8 mouse cellular contexts compared by ENCODE assay signal in the genomic region with DNA sequence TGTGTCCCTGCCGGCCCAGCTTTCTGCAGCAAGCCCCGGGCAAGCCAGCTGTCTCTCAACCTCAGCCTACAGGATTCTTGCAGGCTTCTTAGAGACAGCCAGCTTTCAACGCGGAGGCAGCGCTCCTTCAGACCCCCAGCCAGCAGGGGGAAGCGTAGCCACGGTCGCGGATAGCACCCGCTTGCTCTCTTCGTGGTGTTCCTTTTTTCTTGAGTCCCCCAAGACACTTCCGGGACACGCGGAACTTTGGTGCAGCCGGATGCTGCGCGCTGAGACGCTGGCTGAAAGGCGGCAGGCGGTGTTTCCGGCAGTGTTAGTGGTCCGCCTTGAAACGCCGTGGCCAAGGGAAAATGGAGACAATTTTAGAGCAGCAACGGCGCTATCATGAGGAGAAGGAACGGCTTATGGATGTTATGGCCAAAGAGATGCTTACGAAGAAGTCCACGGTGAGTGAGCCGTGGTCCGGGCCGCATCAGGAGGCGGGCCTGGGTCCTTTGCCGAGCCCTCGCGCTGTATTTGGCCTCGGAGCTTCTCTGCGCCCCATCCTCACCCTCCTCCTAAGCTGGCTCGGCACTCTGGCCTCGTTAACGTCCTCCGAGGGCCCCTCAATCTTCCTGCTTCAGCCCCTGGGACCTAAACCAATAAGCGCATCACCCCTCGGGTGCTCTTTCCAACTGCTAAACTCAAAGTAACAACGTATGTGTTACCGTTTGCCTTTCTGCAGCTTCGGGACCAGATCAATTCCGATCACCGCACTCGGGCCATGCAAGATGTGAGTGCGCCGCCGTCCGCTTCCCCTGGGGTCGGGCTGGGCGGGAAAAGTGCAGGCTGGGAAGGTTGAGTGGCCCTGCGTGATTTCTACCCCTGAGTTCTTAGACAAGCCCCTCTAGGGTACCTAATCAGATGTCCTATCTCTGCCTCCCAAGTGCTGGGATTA. TPM values are rescaled to one million over a fixed set of nuclear protein-coding genes. Genes with fewer than 3 reads are reported as not detected.
DNase-seq lines count a peak whose midpoint lies in the region; ATAC-seq and TF ChIP-seq lines count a peak whose summit lies in the region.

A gene (plus strand): TSS at position 232 of the 937 bp plus-strand sequence.

- H3K9ac ChIP-seq in MEL (ENCODE audit: control insufficient read depth, low read depth, low read length, poor library complexity, severe bottlenecking) = peak within 1 kb of the TSS; percentile 86
- peak within 1 kb of the TSS; percentile 63 for H3K9ac ChIP-seq in forebrain, postnatal 0 days
- H3K9ac ChIP-seq in lung, embryonic 16.5 days (ENCODE audit: low read length) = peak within 1 kb of the TSS; percentile 89

- TF ChIP-seq EP300 in MEL (IDR thresholded peaks at IDR 0.05; ENCODE audit: low read depth in 1 of 2, low read length in 2 of 2) = no peak

- TF ChIP-seq POLR2A in MEL (IDR thresholded peaks at IDR 0.05; ENCODE audit: control insufficient read depth in 1 of 2, insufficient read depth in 1 of 2, low read depth in 1 of 2, low read length in 2 of 2, poor library complexity in 1 of 2) = peak; percentile 89 to 90
- TF ChIP-seq POLR2A in cerebellum, adult 2 months (IDR thresholded peaks at IDR 0.05; ENCODE audit: borderline replicate concordance, insufficient read depth, low read length) = peak; percentile 59; the same call in 1 of the 2 replicates

- peak within 1 kb of the TSS; percentile 64 to 94 for H3K4me3 ChIP-seq in MEL (ENCODE audit: control insufficient read depth in 1 of 2, insufficient read depth in 1 of 2, low read depth in 2 of 2, low read length in 2 of 2)
- peak within 1 kb of the TSS; percentile 95 for H3K4me3 ChIP-seq in cerebellum, adult 2 months (replicated peaks; ENCODE audit: insufficient read depth, low read depth, low read length)
- peak within 1 kb of the TSS; percentile 54 for H3K4me3 ChIP-seq in forebrain, postnatal 0 days (ENCODE audit: low read depth, low read length)
- peak within 1 kb of the TSS; percentile 80 for H3K4me3 ChIP-seq in lung, embryonic 16.5 days (ENCODE audit: low read length)

- peaks cover 0 to 10% of the 10 kb centered on the region in 2 experiments; a peak in 2 of 4 replicates for H3K4me1 ChIP-seq in MEL (ENCODE audit: control insufficient read depth in 1 of 2, insufficient read depth in 2 of 2, low read length in 2 of 2)
- peaks cover 4% of the 10 kb centered on the region for H3K4me1 ChIP-seq in cerebellum, adult 2 months (ENCODE audit: control insufficient read depth, insufficient read depth, low read length)
- peaks cover 9% of the 10 kb centered on the region; the same call in 1 of the 2 replicates for H3K4me1 ChIP-seq in forebrain, postnatal 0 days (ENCODE audit: insufficient read depth)
- peaks cover 9% of the 10 kb centered on the region for H3K4me1 ChIP-seq in lung, embryonic 16.5 days (replicated peaks; ENCODE audit: control insufficient read depth, insufficient read depth, low read length)

- peak; percentile 99 for ATAC-seq in forebrain, postnatal 0 days
- ATAC-seq in lung, embryonic 16.5 days (ENCODE audit: low read depth) = peak; percentile 94

- H3K27me3 ChIP-seq in MEL (ENCODE audit: control insufficient read depth in 1 of 2, insufficient read depth in 2 of 2, low read length in 2 of 2) = no peaks in the 10 kb centered on the region
- H3K27me3 ChIP-seq in cerebellum, adult 2 months (ENCODE audit: control insufficient read depth, insufficient read depth, low read length) = no peaks in the 10 kb centered on the region
- no peaks in the 10 kb centered on the region for H3K27me3 ChIP-seq in forebrain, postnatal 0 days (ENCODE audit: insufficient read depth, low read length)
- no peaks in the 10 kb centered on the region for H3K27me3 ChIP-seq in lung, embryonic 16.5 days (ENCODE audit: control insufficient read depth, insufficient read depth, low read depth, low read length)

- no peak; the same call in 1 of the 2 replicates for TF ChIP-seq RAD21 in MEL (IDR thresholded peaks at IDR 0.05; ENCODE audit: low read depth, low read length)

- peak within 1 kb of the TSS; percentile 63 for H3K27ac ChIP-seq in MEL (ENCODE audit: control insufficient read depth, low read depth, low read length)
- 0 out of 2 replicates have a peak within 1 kb of the TSS, but pooled peaks have one; percentile 30 for H3K27ac ChIP-seq in cerebellum, adult 2 months (ENCODE audit: insufficient read depth, low read length)
- H3K27ac ChIP-seq in forebrain, postnatal 0 days (ENCODE audit: low read depth, low read length) = peak within 1 kb of the TSS; percentile 75
- no peak within 1 kb of the TSS; the same call in 1 of the 2 replicates for H3K27ac ChIP-seq in lung, embryonic 16.5 days (ENCODE audit: low read length)

- peak; percentile 58 to 91 (median 87) for TF ChIP-seq CTCF in MEL (IDR thresholded peaks at IDR 0.05 in 2 of 3, conservative IDR thresholded peaks at IDR 0.05 in 1 of 3; ENCODE audit: control insufficient read depth in 1 of 3, insufficient read depth in 1 of 3, low read depth in 2 of 3, low read length in 3 of 3, poor library complexity in 1 of 3, severe bottlenecking in 1 of 3)
- peak; percentile 77 for TF ChIP-seq CTCF in cerebellum, adult 2 months (IDR thresholded peaks at IDR 0.05; ENCODE audit: borderline replicate concordance, insufficient read depth, low read depth, low read length)
- peak; percentile 91 for TF ChIP-seq CTCF in forebrain, postnatal 0 days (IDR thresholded peaks at IDR 0.05; ENCODE audit: low read depth)

- peaks cover 4 to 10% of the 10 kb centered on the region in 2 experiments for H3K36me3 ChIP-seq in MEL (ENCODE audit: control insufficient read depth in 1 of 2, insufficient read depth in 2 of 2, low read length in 2 of 2)
- peaks cover 33% of the 10 kb centered on the region for H3K36me3 ChIP-seq in forebrain, postnatal 0 days (ENCODE audit: insufficient read depth)
- peaks cover 15% of the 10 kb centered on the region for H3K36me3 ChIP-seq in lung, embryonic 16.5 days (ENCODE audit: control insufficient read depth, insufficient read depth, low read length)

- WGBS in cerebellum, adult 2 months = under 1% methylated on average over 57 of the region's 57 CpGs
- WGBS in forebrain, postnatal 0 days = 2% methylated on average over 57 of the region's 57 CpGs
- WGBS in lung, embryonic 16.5 days = under 1% methylated on average over 57 of the region's 57 CpGs

- no peaks in the 10 kb centered on the region for H3K9me3 ChIP-seq in MEL (replicated peaks; ENCODE audit: insufficient read depth, low read length)
- H3K9me3 ChIP-seq in forebrain, postnatal 0 days (ENCODE audit: low read length) = no peaks in the 10 kb centered on the region
- no peaks in the 10 kb centered on the region for H3K9me3 ChIP-seq in lung, embryonic 16.5 days (ENCODE audit: control insufficient read depth, low read length)

- DNase-seq in MEL (ENCODE audit: low read depth, low spot score) = peak; percentile 98
- peak; percentile 95 to 96 for DNase-seq in cerebellum, adult 2 months
- DNase-seq in forebrain, postnatal 0 days = peak; percentile 97
- DNase-seq in heart, postnatal 4 days = peak; percentile 96
- peak; percentile 90 for DNase-seq in layer of hippocampus, adult 9-10 months (ENCODE audit: low spot score)
- DNase-seq in ovary, postnatal 10 days (ENCODE audit: low spot score) = peak; percentile 86
- DNase-seq in thymus, postnatal 10 days (ENCODE audit: low spot score in 2 of 2) = peak; percentile 93 to 95

- H3K4me2 ChIP-seq in forebrain, postnatal 0 days (ENCODE audit: low read depth) = peak within 1 kb of the TSS; percentile 90
- H3K4me2 ChIP-seq in lung, embryonic 16.5 days (ENCODE audit: low read depth, low read length) = peak within 1 kb of the TSS; percentile 75

- H3K79me2 ChIP-seq in MEL (ENCODE audit: control insufficient read depth, insufficient read depth, low read length, poor library complexity) = peaks cover 16% of the 10 kb centered on the region

TF ChIP-seq in MEL, 35 proteins besides CTCF, POLR2A, EP300 and RAD21 (continues in another document):
- TF ChIP-seq RCOR1 (IDR thresholded peaks at IDR 0.05; ENCODE audit: low read depth, low read length) = no peak
- TF ChIP-seq MAZ (IDR thresholded peaks at IDR 0.05; ENCODE audit: low read depth, low read length) = peak; percentile 91
- peak; percentile 36; the same call in 1 of the 2 replicates for TF ChIP-seq NRF1 (IDR thresholded peaks at IDR 0.05; ENCODE audit: insufficient read depth, low read depth, low read length, poor library complexity, severe bottlenecking)
- peak; percentile 78; the same call in 1 of the 2 replicates for TF ChIP-seq POLR2AphosphoS2 (IDR thresholded peaks at IDR 0.05; ENCODE audit: low read length)
- no peak for TF ChIP-seq MYB (IDR thresholded peaks at IDR 0.05; ENCODE audit: low read depth, low read length)
- TF ChIP-seq MAFK (IDR thresholded peaks at IDR 0.05; ENCODE audit: borderline replicate concordance, low read depth, low read length) = no peak
- peak; percentile 77 for TF ChIP-seq NELFE (IDR thresholded peaks at IDR 0.05; ENCODE audit: low read depth, low read length)
- TF ChIP-seq USF1 (IDR thresholded peaks at IDR 0.05; ENCODE audit: low read depth, low read length) = peak; percentile 7; the same call in 1 of the 2 replicates
- TF ChIP-seq CHD2 (IDR thresholded peaks at IDR 0.05; ENCODE audit: low read length) = no peak
- peak; percentile 80 for TF ChIP-seq MYC (IDR thresholded peaks at IDR 0.05; ENCODE audit: low read depth, low read length)
- TF ChIP-seq USF2 (IDR thresholded peaks at IDR 0.05; ENCODE audit: borderline replicate concordance in 1 of 2, insufficient read depth in 1 of 2, low read depth in 1 of 2, low read length in 2 of 2) = no peak
- peak; percentile 80; the same call in 1 of the 2 replicates for TF ChIP-seq ELF1 (IDR thresholded peaks at IDR 0.05; ENCODE audit: low read depth, low read length)
- TF ChIP-seq MAX (IDR thresholded peaks at IDR 0.05; ENCODE audit: low read length) = 0 out of 2 replicates have a peak, but pooled peaks have one; percentile 67
- no peak for TF ChIP-seq JUND (IDR thresholded peaks at IDR 0.05; ENCODE audit: low read depth, low read length)
- no peak for TF ChIP-seq E2F4 (IDR thresholded peaks at IDR 0.05; ENCODE audit: borderline replicate concordance, low read depth, low read length)
- TF ChIP-seq UBTF (IDR thresholded peaks at IDR 0.05; ENCODE audit: borderline replicate concordance, insufficient read depth, low read depth, low read length) = no peak; the same call in 1 of the 2 replicates
- TF ChIP-seq GABPA (IDR thresholded peaks at IDR 0.05; ENCODE audit: low read depth, low read length) = peak; percentile 45; the same call in 1 of the 2 replicates

RNA-seq across cellular contexts. Expression of the gene that starts here (rescaled TPM):
- total RNA-seq in MEL (2012; rRNA removed) = 136 and 144 TPM in 2 replicates
- 100 to 1,000 TPM; 127 to 295 TPM for polyA plus RNA-seq in MEL (2012; ENCODE audit: insufficient read depth in 1 of 2, insufficient read length in 2 of 2, low read depth in 1 of 2, low replicate concordance in 2 of 2, missing spikeins in 1 of 2)
- 40.5 and 45.2 TPM in 2 replicates for polyA plus RNA-seq in cerebellum, adult 2 months (2012; rRNA removed)
- 46.3 and 54.4 TPM in 2 replicates for total RNA-seq in forebrain, postnatal 0 days (2014; rRNA removed)
- polyA plus RNA-seq in forebrain, postnatal 0 days (2015; fragmentation: Nextera tagmentation; extraction: Ambion mirVana) = 68.3 and 84.1 TPM in 2 replicates
- total RNA-seq in heart, postnatal 4 days (2021) = 10 to 100 TPM; 35.0 to 37.4 TPM
- polyA plus RNA-seq in lung, embryonic 16.5 days (2015; fragmentation: Nextera tagmentation; extraction: Ambion mirVana) = 122 and 134 TPM in 2 replicates
